Mouse (Mus musculus) lung, embryonic 14.5 days (tissue): ENCODE results near the gene Ccdc155. TPM values are rescaled to one million over a fixed set of nuclear protein-coding genes. Genes with fewer than 3 reads are reported as not detected.

Source experiments
- ATAC-seq: fragments of 200-750 bp; cut with Nextera tagmentation; 2 replicates; pipeline ENCODE4 v1.8.0; 2017; ENCODE audit warnings: mild to moderate bottlenecking, moderate TSS enrichment, moderate library complexity; ENCODE audit not compliant: insufficient read depth
- DNase-seq: peaks from one replicate; pipeline ENCODE4 v3.0.0-alpha.2; 2015
- H3K27ac ChIP-seq: fragments of 300-500 bp; sonication (generic); 2 replicates; pipeline ENCODE4 v1.5.1; 2014; ENCODE audit warnings: low read depth, mild to moderate bottlenecking, moderate library complexity
- H3K27me3 ChIP-seq: fragments of 300-500 bp; sonication (generic); 2 replicates; pipeline ENCODE4 v1.6.1; 2014; ENCODE audit warnings: low read length, control low read depth; ENCODE audit not compliant: insufficient read depth
- H3K36me3 ChIP-seq: fragments of 300-500 bp; sonication (generic); 2 replicates; pipeline ENCODE4 v1.6.1; 2014; ENCODE audit warnings: control low read depth; ENCODE audit not compliant: insufficient read depth
- H3K4me1 ChIP-seq: fragments of 300-500 bp; sonication (generic); 2 replicates; pipeline ENCODE4 v1.6.1; 2014; ENCODE audit warnings: antibody characterized with exemption, control low read depth; ENCODE audit not compliant: insufficient read depth
- H3K4me2 ChIP-seq: fragments of 300-500 bp; sonication (generic); 2 replicates; pipeline ENCODE4 v1.6.1; 2014; ENCODE audit warnings: mild to moderate bottlenecking
- H3K4me3 ChIP-seq: fragments of 300-500 bp; sonication (generic); 2 replicates; pipeline ENCODE4 v1.5.1; 2014; ENCODE audit warnings: low read depth, low read length
- H3K9ac ChIP-seq: fragments of 300-500 bp; sonication (generic); 2 replicates; pipeline ENCODE4 v1.6.1; 2014
- H3K9me3 ChIP-seq: fragments of 300-500 bp; sonication (generic); 2 replicates; pipeline ENCODE4 v1.6.1; 2016; ENCODE audit warnings: low read depth, low read length, control low read depth
- CTCF ChIP-seq: IDR thresholded peaks from 2 replicates; pipeline ENCODE4 v1.5.1; 2016; ENCODE audit warnings: antibody characterized with exemption, low read depth
- WGBS: fragments of 180-500 bp; shearing (Covaris S2); extraction: QIAGEN DNeasy Blood & Tissue Kit; methylation state at CpG from one replicate; pipeline ENCODE4 v1.1.7; 2014; 5-methylcytosine and 5-hydroxymethylcytosine counted together
- microRNA-seq: library from miRNA; unstranded; fragments of <30 nt; microRNA quantifications from one replicate; pipeline ENCODE4, GENCODE M21; 2016; ENCODE audit warnings: borderline number of aligned reads
- polyA plus RNA-seq: library from polyadenylated mRNA; unstranded; fragments of >200 nt; fragmentation: Nextera tagmentation; extraction: Ambion mirVana; gene quantifications from 2 replicates; pipeline ENCODE4 v1.2.1, GENCODE M21; 2014

The Ccdc155 gene
- polyA plus RNA-seq, 1 experiment from 2014 or later, result 0.38 TPM

- peak; percentile 72 for DNase-seq
- peak overlapping the region; percentile 83; the same call in 1 of the 2 replicates for H3K4me2 ChIP-seq
- H3K4me1 ChIP-seq, result 0 out of 2 replicates have a peak, but pooled peaks cover 3% of the 10 kb centered on the region
- peak; percentile 11; the same call in 1 of the 2 replicates for ATAC-seq
- no peak for TF ChIP-seq CTCF
- WGBS, result 8% methylated on average over 12 of the region's 12 CpGs
- no peaks in the 10 kb centered on the region for H3K36me3 ChIP-seq
- H3K27me3 ChIP-seq, result peaks cover 4% of the 10 kb centered on the region; the same call in 1 of the 2 replicates
- H3K27ac ChIP-seq, result no peak overlapping the region
- no peak overlapping the region; the same call in 1 of the 2 replicates for H3K4me3 ChIP-seq
- no peak overlapping the region for H3K9ac ChIP-seq
- H3K9me3 ChIP-seq, result no peaks in the 10 kb centered on the region
Measured at GRCm38 (mm10) chr7:45134544-45135026, 70.1 kb downstream of the Ccdc155 start.

Small RNA genes within 50 kb of the gene (microRNA-seq; reads per million reads assigned to microRNA genes)
- gene Mir7055, result not detected

Other genes with a start within 250 kb of the Ccdc155 start
- gene Cpt1c, start 230.0 kb downstream of the Ccdc155 start, polyA plus RNA-seq, result 14.9 and 15.5 TPM in 2 replicates
- gene Prmt1, start 218.3 kb downstream of the Ccdc155 start, polyA plus RNA-seq, result 228 and 238 TPM in 2 replicates
- gene Irf3, start 207.2 kb downstream of the Ccdc155 start, polyA plus RNA-seq, result 78.7 and 83.0 TPM in 2 replicates
- gene Bcl2l12, start 206.2 kb downstream of the Ccdc155 start, polyA plus RNA-seq, result 69.9 and 76.9 TPM in 2 replicates
- gene Scaf1, start 188.5 kb downstream of the Ccdc155 start, polyA plus RNA-seq, result 45.9 and 53.6 TPM in 2 replicates
- 46.2 and 46.5 TPM in 2 replicates for gene Rras, start 186.9 kb downstream of the Ccdc155 start, polyA plus RNA-seq
- 14.2 and 16.2 TPM in 2 replicates for gene Prr12, start 152.0 kb downstream of the Ccdc155 start, polyA plus RNA-seq
- gene Nosip, start 142.5 kb downstream of the Ccdc155 start, polyA plus RNA-seq, result 68.6 and 71.9 TPM in 2 replicates
- 18.1 and 19.2 TPM in 2 replicates for gene Prrg2, start 142.2 kb downstream of the Ccdc155 start, polyA plus RNA-seq
- gene Rcn3, start 112.7 kb downstream of the Ccdc155 start, polyA plus RNA-seq, result 344 and 360 TPM in 2 replicates
- gene Fcgrt, start 101.0 kb downstream of the Ccdc155 start, polyA plus RNA-seq, result 56.4 and 57.0 TPM in 2 replicates
- gene Rps11, start 80.5 kb downstream of the Ccdc155 start, polyA plus RNA-seq, result 1,873 and 1,878 TPM in 2 replicates
- gene Rpl13a, start 76.1 kb downstream of the Ccdc155 start, polyA plus RNA-seq, result 1,527 and 1,587 TPM in 2 replicates
- gene Gm45713, start 68.7 kb downstream of the Ccdc155 start, polyA plus RNA-seq, result 1.2 and 1.4 TPM in 2 replicates
- 0.72 and 1.1 TPM in 2 replicates for gene Flt3l, start 68.5 kb downstream of the Ccdc155 start, polyA plus RNA-seq
- gene Pih1d1, start 50.6 kb downstream of the Ccdc155 start, polyA plus RNA-seq, result 110 and 112 TPM in 2 replicates
- gene Aldh16a1, start 50.3 kb downstream of the Ccdc155 start, polyA plus RNA-seq, result 52.1 and 52.9 TPM in 2 replicates
- 0.09 and 0.97 TPM in 2 replicates for gene Slc17a7, start 40.9 kb downstream of the Ccdc155 start, polyA plus RNA-seq
- gene Gfy, start 25.3 kb downstream of the Ccdc155 start, polyA plus RNA-seq, result not detected in 2 replicates
- not detected in 2 replicates for gene Pth2, start 23.9 kb downstream of the Ccdc155 start, polyA plus RNA-seq
- gene Dkkl1, start 7.3 kb upstream of the Ccdc155 start, polyA plus RNA-seq, result 0.45 TPM in 1 of 2 replicates, not detected in the other
- gene Tead2, start 10.9 kb upstream of the Ccdc155 start, polyA plus RNA-seq, result 204 and 222 TPM in 2 replicates
- 2.1 and 2.9 TPM in 2 replicates for gene Cd37, start 34.2 kb upstream of the Ccdc155 start, polyA plus RNA-seq
- not detected in 2 replicates for gene Slc6a16, start 36.2 kb upstream of the Ccdc155 start, polyA plus RNA-seq
- not detected in 2 replicates for gene Slc6a21, start 72.6 kb upstream of the Ccdc155 start, polyA plus RNA-seq
- 11.4 and 15.7 TPM in 2 replicates for gene Trpm4, start 128.9 kb upstream of the Ccdc155 start, polyA plus RNA-seq
- gene Hrc, start 130.4 kb upstream of the Ccdc155 start, polyA plus RNA-seq, result 0.58 and 1.2 TPM in 2 replicates
- gene Ppfia3, start 162.1 kb upstream of the Ccdc155 start, polyA plus RNA-seq, result 3.1 and 3.2 TPM in 2 replicates
- 0.30 and 0.87 TPM in 2 replicates for gene Lin7b, start 165.7 kb upstream of the Ccdc155 start, polyA plus RNA-seq
- gene Snrnp70, start 190.8 kb upstream of the Ccdc155 start, polyA plus RNA-seq, result 74.0 and 88.2 TPM in 2 replicates
- gene Kcna7, start 200.8 kb upstream of the Ccdc155 start, polyA plus RNA-seq, result 0.08 TPM in 1 of 2 replicates, not detected in the other
- 1.9 and 2.2 TPM in 2 replicates for gene Ntf5, start 208.8 kb upstream of the Ccdc155 start, polyA plus RNA-seq
- not detected in 2 replicates for gene Lhb, start 215.9 kb upstream of the Ccdc155 start, polyA plus RNA-seq
- gene Gys1, start 230.0 kb upstream of the Ccdc155 start, polyA plus RNA-seq, result 35.7 and 36.0 TPM in 2 replicates
- gene Ruvbl2, start 233.2 kb upstream of the Ccdc155 start, polyA plus RNA-seq, result 163 and 173 TPM in 2 replicates